Mouse (Mus musculus) midbrain, embryonic 15.5 days (tissue): ENCODE measurements around the gene Plekho1. TPM values are rescaled to one million over a fixed set of nuclear protein-coding genes. Genes with fewer than 3 reads are reported as not detected.
"Not testable (repeated sequence)": the region's sequence is repeated elsewhere in the genome, so short reads cannot be mapped to it uniquely, and the experiment has no call there.

Experiments
- ATAC-seq: fragments of 200-750 bp; cut with Nextera tagmentation; replicated peaks from 2 replicates; pipeline ENCODE4 v1.8.0; 2017; ENCODE audit warnings: moderate TSS enrichment
- H3K27ac ChIP-seq: fragments of 300-500 bp; sonication (generic); 2 replicates; pipeline ENCODE4 v1.5.1; 2015; ENCODE audit warnings: mild to moderate bottlenecking, inconsistent platforms
- H3K27me3 ChIP-seq: fragments of 300-500 bp; sonication (generic); replicated peaks from 2 replicates; pipeline ENCODE4 v1.6.1; 2015; ENCODE audit warnings: inconsistent platforms
- H3K36me3 ChIP-seq: fragments of 300-500 bp; sonication (generic); replicated peaks from 2 replicates; pipeline ENCODE4 v1.6.1; 2015; ENCODE audit warnings: inconsistent platforms
- H3K4me1 ChIP-seq: fragments of 300-500 bp; sonication (generic); 2 replicates; pipeline ENCODE4 v1.6.1; 2015; ENCODE audit warnings: inconsistent platforms
- H3K4me2 ChIP-seq: fragments of 300-500 bp; sonication (generic); 2 replicates; pipeline ENCODE4 v1.6.1; 2015; ENCODE audit warnings: inconsistent platforms, mild to moderate bottlenecking, moderate library complexity
- H3K4me3 ChIP-seq: fragments of 300-500 bp; sonication (generic); 2 replicates; pipeline ENCODE4 v1.5.1; 2015; ENCODE audit warnings: mild to moderate bottlenecking, inconsistent platforms
- H3K9ac ChIP-seq: fragments of 300-500 bp; sonication (generic); 2 replicates; pipeline ENCODE4 v1.6.1; 2015; ENCODE audit warnings: mild to moderate bottlenecking, inconsistent platforms
- H3K9me3 ChIP-seq: fragments of 300-500 bp; sonication (generic); 2 replicates; pipeline ENCODE4 v1.6.1; 2016; ENCODE audit warnings: inconsistent platforms
- whole genome bisulfite sequencing: fragments of 180-500 bp; shearing (Covaris S2); methylation state at CpG from one replicate; pipeline ENCODE4 v1.1.7; 2015; ENCODE audit warnings: mixed read lengths; 5-methylcytosine and 5-hydroxymethylcytosine counted together
- polyA plus RNA-seq: library from polyadenylated mRNA; unstranded; fragments of >200 nt; fragmentation: Nextera tagmentation; extraction: Ambion mirVana; gene quantifications from 2 replicates; pipeline ENCODE4 v1.2.1, GENCODE M21; 2015

Plekho1 gene
- polyA plus RNA-seq, 1 experiment from 2014 or later, result 59.3 TPM

- H3K27ac ChIP-seq, result peak overlapping the region; percentile 64
- ATAC-seq, result no peak
- H3K36me3 ChIP-seq, result no peaks in the 10 kb centered on the region
- H3K4me3 ChIP-seq, result no peak overlapping the region
- peaks cover 5% of the 10 kb centered on the region; the same call in 1 of the 2 replicates for H3K4me1 ChIP-seq
- 56% methylated on average over 3 of the region's 3 CpGs for WGBS
- H3K4me2 ChIP-seq, result no peak overlapping the region
- no peaks in the 10 kb centered on the region for H3K9me3 ChIP-seq
- no peak overlapping the region for H3K9ac ChIP-seq
- H3K27me3 ChIP-seq, result no peaks in the 10 kb centered on the region
Measured at GRCm38 (mm10) chr3:95953522-95953921, 42.3 kb downstream of the Plekho1 start.

GRCm38 (mm10) chr3:95953023-95953422 is 42.8 kb downstream of the Plekho1 start:
- no peak overlapping the region for H3K4me2 ChIP-seq
- peaks cover 5% of the 10 kb centered on the region; the same call in 1 of the 2 replicates for H3K4me1 ChIP-seq
- H3K27ac ChIP-seq, result peak overlapping the region; percentile 64
- H3K36me3 ChIP-seq, result no peaks in the 10 kb centered on the region
- no peak for ATAC-seq
- H3K9ac ChIP-seq, result no peak overlapping the region
- no peaks in the 10 kb centered on the region for H3K9me3 ChIP-seq
- no peak overlapping the region for H3K4me3 ChIP-seq
- H3K27me3 ChIP-seq, result no peaks in the 10 kb centered on the region

- Histone ChIP-seq H3K4me3 (peak overlapping the region; percentile 46), H3K9ac (peak overlapping the region; percentile 63), H3K4me2 (peak overlapping the region; percentile 71), H3K27ac (peak overlapping the region; percentile 98)
- H3K9me3 ChIP-seq, H3K27me3 ChIP-seq, H3K4me1 ChIP-seq, H3K36me3 ChIP-seq: not testable (repeated sequence)
- 66% methylated on average over 12 of the region's 12 CpGs for WGBS
- peak; percentile 37 for ATAC-seq
Measured at GRCm38 (mm10) chr3:95951566-95951965, 44.2 kb downstream of the Plekho1 start.

- WGBS, result under 1% methylated on average over 49 of the region's 49 CpGs
- Histone ChIP-seq H3K9ac (peak overlapping the region; percentile 63), H3K4me2 (peak overlapping the region; percentile 71), H3K27me3 (no peaks in the 10 kb centered on the region), H3K36me3 (peaks cover under 1% of the 10 kb centered on the region; the same call in 1 of the 2 replicates), H3K9me3 (no peaks in the 10 kb centered on the region), H3K27ac (peak overlapping the region; percentile 98), H3K4me3 (peak overlapping the region; percentile 46), H3K4me1 (peaks cover 5% of the 10 kb centered on the region; the same call in 1 of the 2 replicates)
- ATAC-seq, result peak; percentile 97
Measured at GRCm38 (mm10) chr3:95950763-95951551, 44.8 kb downstream of the Plekho1 start.

GRCm38 (mm10) chr3:95948325-95948724 is 47.5 kb downstream of the Plekho1 start:
- Histone ChIP-seq H3K36me3 (peaks cover 5% of the 10 kb centered on the region; the same call in 1 of the 2 replicates), H3K4me2 (no peak overlapping the region), H3K4me1 (peaks cover 5% of the 10 kb centered on the region; the same call in 1 of the 2 replicates), H3K4me3 (no peak overlapping the region), H3K27ac (no peak overlapping the region), H3K9ac (no peak overlapping the region), H3K9me3 (no peaks in the 10 kb centered on the region), H3K27me3 (no peaks in the 10 kb centered on the region)
- ATAC-seq, result no peak
- WGBS, result 90% methylated on average over 5 of the region's 5 CpGs

GRCm38 (mm10) chr3:95945731-95946240 is 50.0 kb downstream of the Plekho1 start:
- 75% methylated on average over 14 of the region's 14 CpGs for WGBS
- H3K9me3 ChIP-seq, result no peaks in the 10 kb centered on the region
- H3K9ac ChIP-seq, result no peak overlapping the region
- H3K4me3 ChIP-seq, result no peak overlapping the region
- no peak overlapping the region for H3K27ac ChIP-seq
- H3K27me3 ChIP-seq, result no peaks in the 10 kb centered on the region
- peaks cover 17% of the 10 kb centered on the region for H3K36me3 ChIP-seq
- ATAC-seq, result no peak
- no peak overlapping the region for H3K4me2 ChIP-seq
- H3K4me1 ChIP-seq, result no peaks in the 10 kb centered on the region; the same call in 1 of the 2 replicates

- Histone ChIP-seq H3K27me3 (no peaks in the 10 kb centered on the region), H3K9ac (no peak overlapping the region), H3K9me3 (no peaks in the 10 kb centered on the region), H3K4me3 (no peak overlapping the region), H3K4me1 (no peaks in the 10 kb centered on the region), H3K4me2 (no peak overlapping the region), H3K27ac (no peak overlapping the region), H3K36me3 (peaks cover 20% of the 10 kb centered on the region)
- whole genome bisulfite sequencing, result 92% methylated on average over 8 of the region's 8 CpGs
- no peak for ATAC-seq
Measured at GRCm38 (mm10) chr3:95944742-95945141, 51.1 kb downstream of the Plekho1 start.

- Histone ChIP-seq H3K9me3 (no peaks in the 10 kb centered on the region), H3K4me1 (no peaks in the 10 kb centered on the region), H3K27ac (no peak overlapping the region), H3K4me3 (no peak overlapping the region), H3K36me3 (peaks cover 30% of the 10 kb centered on the region), H3K9ac (no peak overlapping the region), H3K4me2 (no peak overlapping the region), H3K27me3 (no peaks in the 10 kb centered on the region)
- 91% methylated on average over 7 of the region's 7 CpGs for WGBS
- ATAC-seq, result no peak
Measured at GRCm38 (mm10) chr3:95943226-95943625, 52.6 kb downstream of the Plekho1 start.

GRCm38 (mm10) chr3:95942749-95943148 is 53.1 kb downstream of the Plekho1 start:
- Histone ChIP-seq H3K4me3 (no peak overlapping the region), H3K9ac (no peak overlapping the region), H3K9me3 (no peaks in the 10 kb centered on the region), H3K4me2 (no peak overlapping the region), H3K27ac (no peak overlapping the region), H3K36me3 (peaks cover 34% of the 10 kb centered on the region), H3K4me1 (no peaks in the 10 kb centered on the region), H3K27me3 (no peaks in the 10 kb centered on the region)
- ATAC-seq, result no peak
- WGBS, result 84% methylated on average over 6 of the region's 6 CpGs

- no peaks in the 10 kb centered on the region for H3K27me3 ChIP-seq
- no peak overlapping the region for H3K9ac ChIP-seq
- no peak overlapping the region for H3K4me2 ChIP-seq
- WGBS, result 94% methylated on average over 15 of the region's 15 CpGs
- no peak overlapping the region for H3K4me3 ChIP-seq
- H3K9me3 ChIP-seq, result no peaks in the 10 kb centered on the region
- no peak overlapping the region for H3K27ac ChIP-seq
- H3K36me3 ChIP-seq, result peaks cover 41% of the 10 kb centered on the region
- ATAC-seq, result no peak
- H3K4me1 ChIP-seq, result no peaks in the 10 kb centered on the region
Measured at GRCm38 (mm10) chr3:95938835-95939234, 57.0 kb downstream of the Plekho1 start.
